Mouse (Mus musculus) brown adipose tissue, adult 24 weeks (tissue): ENCODE data around the gene Tnfrsf14. TPM values are rescaled to one million over a fixed set of nuclear protein-coding genes. Genes with fewer than 3 reads are reported as not detected.

ENCODE experiments used
- H3K27ac ChIP-seq: fragments of 200-500 bp; replicated peaks from 2 replicates; pipeline ENCODE4 v1.5.1; 2012; ENCODE audit warnings: low read depth, mild to moderate bottlenecking, low read length
- H3K4me1 ChIP-seq: fragments of 200-500 bp; 2 replicates; pipeline ENCODE4 v1.6.1; 2012; ENCODE audit warnings: low read length, mixed read lengths; ENCODE audit not compliant: control insufficient read depth, insufficient read depth, insufficient read length
- H3K4me3 ChIP-seq: fragments of 200-500 bp; 2 replicates; pipeline ENCODE4 v1.5.1; 2012; ENCODE audit warnings: low read depth, mild to moderate bottlenecking, low read length, moderate library complexity; ENCODE audit not compliant: insufficient read depth
- polyA plus RNA-seq: library from polyadenylated mRNA; stranded (reverse); fragments of >200 nt; gene quantifications from 2 replicates; pipeline ENCODE4 v1.2.4, GENCODE M21; 2012; ENCODE audit not compliant: missing spikeins, insufficient read depth, insufficient read length

Tnfrsf14 gene
- polyA plus RNA-seq, 1 experiment = 2.1 TPM

GRCm38 (mm10) chr4:154911644-154912043 is 16.7 kb downstream of the Tnfrsf14 start:
- no peak overlapping the region for H3K27ac ChIP-seq
- H3K4me3 ChIP-seq = no peak overlapping the region
- H3K4me1 ChIP-seq = no peaks in the 10 kb centered on the region

GRCm38 (mm10) chr4:154910606-154911522 is 17.5 kb downstream of the Tnfrsf14 start:
- Histone ChIP-seq H3K27ac (peak overlapping the region; percentile 4; the same call in 1 of the 2 replicates), H3K4me3 (no peak overlapping the region), H3K4me1 (no peaks in the 10 kb centered on the region)

DNA sequence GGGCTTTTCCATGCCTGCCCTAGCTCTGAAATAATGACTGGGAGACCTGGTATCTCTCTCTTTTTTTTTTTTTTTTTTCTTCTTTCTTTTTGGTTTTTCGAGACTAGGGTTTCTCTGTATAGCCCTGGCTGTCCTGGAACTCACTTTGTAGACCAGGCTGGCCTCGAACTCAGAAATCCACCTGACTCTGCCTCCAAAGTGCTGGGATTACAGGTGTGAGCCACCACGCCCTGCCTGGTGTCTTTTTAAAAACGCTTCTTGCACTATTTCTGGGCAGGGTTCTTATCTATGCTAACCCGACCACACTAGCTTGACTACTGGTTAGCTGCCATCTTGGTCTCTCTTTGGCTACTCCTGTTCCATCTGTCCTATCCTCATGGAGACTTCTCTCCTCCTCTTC is 19.9 kb downstream of the Tnfrsf14 start:
- Histone ChIP-seq H3K4me1 (no peaks in the 10 kb centered on the region), H3K4me3 (no peak overlapping the region)

GRCm38 (mm10) chr4:154907833-154908232 is 20.5 kb downstream of the Tnfrsf14 start:
- Histone ChIP-seq H3K4me3 (no peak overlapping the region), H3K4me1 (no peaks in the 10 kb centered on the region), H3K27ac (no peak overlapping the region)

More for the DNA sequence above, 19.9 kb downstream of the Tnfrsf14 start:
- no peak overlapping the region for H3K27ac ChIP-seq

DNA sequence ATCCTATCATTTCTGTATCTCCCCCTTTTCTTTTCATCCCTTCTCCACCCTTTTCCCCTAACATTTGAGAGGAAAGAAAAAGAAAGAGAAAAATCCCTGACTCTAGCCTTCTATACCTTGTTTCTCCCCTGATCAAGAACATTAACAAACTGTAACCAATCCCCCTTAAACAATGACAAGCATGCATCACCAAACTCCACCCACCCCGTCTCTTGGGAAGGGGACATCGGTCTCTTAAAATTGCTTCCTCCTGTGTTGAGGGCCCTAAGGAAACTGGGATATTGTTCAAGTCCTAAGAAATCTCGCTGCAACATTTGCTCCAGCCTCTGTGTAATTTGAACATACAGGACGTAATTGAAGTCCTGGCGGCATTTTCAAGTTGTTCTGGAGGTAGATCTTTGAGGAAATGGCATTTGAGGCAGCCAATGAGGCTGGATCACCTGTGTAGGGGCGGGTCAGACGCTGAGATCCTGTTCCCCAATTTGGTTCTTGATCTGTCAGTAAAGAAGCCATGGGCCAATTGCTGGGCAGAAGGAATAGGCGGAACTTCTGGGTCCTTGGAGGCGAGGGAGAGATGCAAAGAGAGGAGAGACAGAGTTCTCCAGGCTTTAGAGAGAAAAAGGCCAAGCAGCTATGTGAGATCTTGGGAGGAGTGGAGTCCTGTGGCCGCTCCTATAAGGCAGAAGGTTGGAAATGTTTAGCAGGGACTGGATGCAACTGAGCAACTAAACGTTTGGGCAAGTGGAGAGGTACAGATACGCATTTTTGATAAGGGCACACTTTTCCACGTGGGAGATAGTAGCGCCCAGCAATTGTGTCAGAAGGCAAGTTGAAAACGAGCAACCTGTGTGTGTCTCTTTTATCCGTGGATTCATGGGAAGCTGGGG is 23.9 kb downstream of the Tnfrsf14 start:
- peak overlapping the region; percentile 38 for H3K4me3 ChIP-seq
- H3K4me1 ChIP-seq = no peaks in the 10 kb centered on the region
- H3K27ac ChIP-seq = no peak overlapping the region

DNA sequence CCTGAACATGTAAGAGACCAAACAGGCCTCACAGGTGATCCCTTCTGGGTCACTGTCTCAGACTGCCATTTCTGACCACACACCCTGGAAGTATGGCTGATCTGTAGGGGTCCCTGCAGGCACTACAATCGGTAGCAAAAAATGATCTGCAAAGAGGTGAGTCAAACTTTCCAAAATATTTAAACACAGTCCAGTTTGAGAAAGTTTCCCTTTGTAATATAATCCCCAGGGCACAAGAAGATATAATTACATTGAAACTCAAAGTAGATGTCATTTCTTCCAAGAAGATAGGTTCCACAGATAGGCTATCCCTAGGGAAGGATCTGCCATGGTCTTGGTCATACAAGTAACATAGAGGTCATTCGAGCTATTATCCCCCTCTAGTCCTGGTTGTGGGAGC is 26.0 kb downstream of the Tnfrsf14 start:
- Histone ChIP-seq H3K27ac (no peak overlapping the region), H3K4me1 (peaks cover 5% of the 10 kb centered on the region; the same call in 1 of the 2 replicates), H3K4me3 (no peak overlapping the region)

DNA sequence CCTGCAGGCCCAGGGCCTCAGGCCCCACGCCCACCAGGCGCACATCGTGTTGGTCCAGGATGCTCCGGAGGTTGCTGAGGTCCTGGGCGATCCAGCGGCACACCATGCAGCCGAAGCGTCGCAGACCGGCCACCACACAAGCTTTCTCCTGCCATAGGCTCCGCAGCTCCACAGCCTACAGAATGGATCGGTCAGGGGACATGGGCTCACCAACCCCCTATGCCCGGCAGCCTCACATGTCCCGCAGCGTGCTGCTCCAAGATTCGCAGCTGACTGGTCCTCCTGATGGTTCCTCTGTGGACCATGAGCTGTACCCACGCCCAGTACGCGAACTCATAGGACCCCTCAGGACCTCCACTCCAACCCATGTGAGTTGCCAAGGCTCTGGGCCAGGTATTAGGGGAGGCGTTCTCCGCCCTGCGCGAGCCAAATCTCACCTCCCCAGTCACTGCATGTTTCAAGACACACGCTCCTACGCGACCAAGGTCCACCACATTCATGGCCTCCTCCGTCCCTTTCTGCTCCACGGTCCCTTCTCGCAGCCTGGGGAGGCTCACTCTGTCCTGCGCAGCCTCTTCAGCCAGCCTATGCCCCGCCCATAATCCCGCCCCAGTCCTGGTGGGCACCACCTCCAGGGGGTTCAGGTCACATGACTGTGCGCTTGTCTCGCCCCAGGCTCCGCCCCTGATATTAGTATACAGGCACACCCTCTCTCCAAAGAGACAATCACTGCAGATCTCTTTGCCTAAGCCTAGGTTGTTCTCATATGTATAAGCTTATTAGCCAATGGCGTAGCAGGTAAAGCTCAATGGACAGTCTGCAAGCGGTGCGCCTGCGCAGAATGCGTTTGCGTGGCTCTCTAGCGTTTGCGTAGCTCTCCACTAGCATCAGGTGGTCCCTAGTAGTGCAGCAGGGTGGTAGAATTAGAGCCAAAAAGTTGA is 29.6 kb downstream of the Tnfrsf14 start, which contains the start of gene Fam213b:
Gene Fam213b, minus strand, starts transcription at position 630 of the 941 bp plus-strand sequence.
- Histone ChIP-seq H3K4me3 (peak within 1 kb of the TSS; percentile 58), H3K27ac (no peak within 1 kb of the TSS), H3K4me1 (peaks cover 5% of the 10 kb centered on the region; the same call in 1 of the 2 replicates)

GRCm38 (mm10) chr4:154897676-154898465 is 30.5 kb downstream of the Tnfrsf14 start:
- Histone ChIP-seq H3K4me1 (peaks cover 5% of the 10 kb centered on the region; the same call in 1 of the 2 replicates), H3K4me3 (peak overlapping the region; percentile 58), H3K27ac (no peak overlapping the region)

GRCm38 (mm10) chr4:154895549-154895948 is 32.8 kb downstream of the Tnfrsf14 start:
- H3K27ac ChIP-seq = no peak overlapping the region
- no peak overlapping the region for H3K4me3 ChIP-seq
- peaks cover 5% of the 10 kb centered on the region; the same call in 1 of the 2 replicates for H3K4me1 ChIP-seq

- no peak overlapping the region for H3K27ac ChIP-seq
- no peak overlapping the region for H3K4me3 ChIP-seq
- H3K4me1 ChIP-seq = no peaks in the 10 kb centered on the region
These were observed 37.5 kb downstream of the Tnfrsf14 start for GRCm38 (mm10) chr4:154890887-154891286.

- H3K4me3 ChIP-seq = no peak overlapping the region
- no peaks in the 10 kb centered on the region for H3K4me1 ChIP-seq
- H3K27ac ChIP-seq = no peak overlapping the region
These were observed 40.6 kb downstream of the Tnfrsf14 start for GRCm38 (mm10) chr4:154887593-154888250.

DNA sequence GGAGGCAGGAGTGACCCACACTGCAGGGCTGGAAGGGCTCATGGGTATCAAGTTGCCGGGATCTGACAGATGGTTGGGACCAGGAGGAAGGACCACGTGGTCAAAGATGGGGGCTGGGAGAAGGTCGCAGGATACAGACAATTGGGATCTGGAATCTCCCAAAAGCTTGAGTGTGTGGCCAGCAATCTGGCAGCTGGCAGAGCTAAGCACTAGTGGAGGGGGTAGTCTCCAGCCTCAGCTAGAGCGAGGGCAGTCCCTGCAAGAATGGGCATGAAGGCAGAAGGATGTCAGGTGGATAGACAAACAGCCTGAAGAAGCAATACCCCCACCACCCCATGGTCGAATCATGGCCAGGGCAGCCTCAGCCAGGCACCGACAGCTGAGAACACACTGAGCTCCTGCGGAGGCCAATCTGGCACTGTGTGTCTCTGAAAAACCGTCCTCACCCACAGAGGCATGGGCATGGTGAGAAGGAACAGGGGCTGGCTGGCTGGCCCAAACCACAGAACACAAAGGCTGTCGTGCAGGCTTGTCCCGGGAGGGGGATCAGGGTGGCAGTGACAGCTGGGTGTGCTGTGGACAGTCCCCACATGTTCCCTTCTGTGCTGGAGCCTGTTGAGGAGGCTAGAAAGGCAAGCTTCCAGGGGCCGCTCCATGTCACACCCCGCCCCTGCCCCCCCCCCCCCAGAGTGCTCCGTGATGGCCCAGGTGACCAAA is 41.3 kb downstream of the Tnfrsf14 start:
- H3K4me3 ChIP-seq = no peak overlapping the region
- H3K4me1 ChIP-seq = no peaks in the 10 kb centered on the region
- no peak overlapping the region for H3K27ac ChIP-seq

DNA sequence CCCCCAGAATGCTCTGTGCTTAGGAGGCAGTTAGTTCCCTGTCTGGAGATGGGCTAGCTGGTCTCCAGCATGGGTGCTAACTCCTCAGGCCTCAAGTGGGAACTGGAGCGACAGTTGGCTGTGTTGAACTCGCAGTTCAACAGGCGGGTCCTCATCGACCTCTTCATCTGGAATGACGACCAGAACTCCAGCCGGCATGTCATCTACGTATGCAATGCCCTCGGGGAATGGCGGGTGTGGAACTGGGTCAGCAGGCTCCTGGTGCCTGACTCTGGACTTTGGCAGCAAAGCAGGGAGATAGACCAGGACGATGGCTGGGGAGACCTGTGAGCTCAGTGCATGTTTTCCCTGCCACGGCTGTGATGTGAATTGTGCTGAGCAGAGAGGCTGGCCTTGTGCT is 42.9 kb downstream of the Tnfrsf14 start:
- Histone ChIP-seq H3K4me3 (no peak overlapping the region), H3K4me1 (no peaks in the 10 kb centered on the region), H3K27ac (no peak overlapping the region)
